Mouse (Mus musculus) heart, embryonic 12.5 days (tissue): ENCODE measurements around the gene Rapgef5. TPM values are rescaled to one million over a fixed set of nuclear protein-coding genes. Genes with fewer than 3 reads are reported as not detected.

Experiments used
- ATAC-seq: fragments of 200-750 bp; cut with Nextera tagmentation; 2 replicates; pipeline ENCODE4 v1.8.0; 2017; ENCODE audit warnings: moderate TSS enrichment, moderate library complexity; ENCODE audit not compliant: insufficient number of reproducible peaks, low FRiP score
- H3K27ac ChIP-seq: fragments of 300-500 bp; sonication (generic); 2 replicates; pipeline ENCODE4 v1.5.1; 2016; ENCODE audit warnings: mild to moderate bottlenecking, moderate library complexity; ENCODE audit not compliant: poor library complexity, severe bottlenecking
- H3K27me3 ChIP-seq: fragments of 300-500 bp; sonication (generic); replicated peaks from 2 replicates; pipeline ENCODE4 v1.6.1; 2016; ENCODE audit warnings: mild to moderate bottlenecking, moderate library complexity
- H3K36me3 ChIP-seq: fragments of 300-500 bp; sonication (generic); 2 replicates; pipeline ENCODE4 v1.6.1; 2016; ENCODE audit warnings: mild to moderate bottlenecking, moderate library complexity
- H3K4me1 ChIP-seq: fragments of 300-500 bp; sonication (generic); replicated peaks from 2 replicates; pipeline ENCODE4 v1.6.1; 2016; ENCODE audit warnings: mild to moderate bottlenecking
- H3K4me2 ChIP-seq: fragments of 300-500 bp; sonication (generic); 2 replicates; pipeline ENCODE4 v1.6.1; 2016; ENCODE audit warnings: mild to moderate bottlenecking, moderate library complexity
- H3K4me3 ChIP-seq: fragments of 300-500 bp; sonication (generic); 2 replicates; pipeline ENCODE4 v1.5.1; 2016; ENCODE audit warnings: mild to moderate bottlenecking
- H3K9ac ChIP-seq: fragments of 300-500 bp; sonication (generic); 2 replicates; pipeline ENCODE4 v1.6.1; 2016; ENCODE audit warnings: mild to moderate bottlenecking, moderate library complexity
- H3K9me3 ChIP-seq: fragments of 300-500 bp; sonication (generic); replicated peaks from 2 replicates; pipeline ENCODE4 v1.6.1; 2016; ENCODE audit warnings: mild to moderate bottlenecking, moderate library complexity
- WGBS: fragments of 180-500 bp; shearing (Covaris S2); methylation state at CpG from one replicate; pipeline ENCODE4 v1.1.7; 2016; 5-methylcytosine and 5-hydroxymethylcytosine counted together
- polyA plus RNA-seq: library from polyadenylated mRNA; unstranded; fragments of >200 nt; fragmentation: Nextera tagmentation; extraction: Ambion mirVana; gene quantifications from 2 replicates; pipeline ENCODE4 v1.2.1, GENCODE M21; 2016

Rapgef5 gene
- polyA plus RNA-seq, 1 experiment from 2014 or later = 22.7 TPM

DNA sequence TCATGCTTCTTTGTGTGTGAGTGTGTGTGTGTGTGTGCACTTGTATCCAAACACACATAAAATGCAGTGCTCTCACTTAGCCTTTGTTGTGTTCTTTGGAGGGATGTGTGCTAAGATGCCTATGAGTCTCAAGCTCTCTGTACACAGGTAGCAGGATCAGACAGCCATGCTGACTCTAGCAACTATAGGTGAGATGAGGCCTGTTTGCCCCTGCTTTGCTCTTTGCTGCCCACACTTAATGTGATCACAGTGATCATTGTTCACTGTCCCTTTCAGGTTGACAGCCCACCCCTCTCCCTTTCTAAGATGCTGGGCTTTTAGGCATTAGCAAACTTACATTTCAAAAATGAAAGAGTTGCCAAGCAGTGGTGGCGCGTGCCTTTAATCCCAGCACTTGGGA is 158.2 kb downstream of the Rapgef5 start:
- H3K36me3 ChIP-seq = no peaks in the 10 kb centered on the region
- 92% methylated on average over 2 of the region's 2 CpGs for WGBS
- ATAC-seq = no peak

DNA sequence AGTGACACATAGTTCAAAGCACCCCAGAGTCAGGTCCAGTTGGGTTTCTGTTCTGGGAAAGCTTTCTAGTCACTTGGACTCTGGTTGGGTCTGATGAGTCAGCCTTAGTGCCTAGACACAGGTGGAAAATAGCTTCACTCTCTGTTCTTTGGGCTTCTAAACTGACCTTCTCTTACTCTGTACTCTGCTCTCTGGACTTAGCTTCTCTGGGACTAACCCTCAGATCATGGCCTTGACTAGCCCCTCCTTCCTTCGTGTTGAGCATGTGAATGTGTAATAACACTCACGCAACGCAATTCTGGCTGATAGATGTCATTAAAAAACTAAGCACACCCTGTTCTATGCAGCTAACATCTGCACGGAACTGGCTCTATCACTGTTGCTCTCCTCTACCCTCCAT is 160.0 kb downstream of the Rapgef5 start:
- Histone ChIP-seq H3K4me1 (peaks cover 38% of the 10 kb centered on the region), H3K4me2 (no peak overlapping the region), H3K36me3 (no peaks in the 10 kb centered on the region), H3K27ac (no peak overlapping the region), H3K9me3 (no peaks in the 10 kb centered on the region), H3K4me3 (no peak overlapping the region), H3K27me3 (no peaks in the 10 kb centered on the region), H3K9ac (no peak overlapping the region)
- 82% methylated on average over 4 of the region's 4 CpGs for WGBS
- ATAC-seq = no peak

More for the DNA sequence above, 158.2 kb downstream of the Rapgef5 start:
- Histone ChIP-seq H3K9ac (no peak overlapping the region), H3K27me3 (no peaks in the 10 kb centered on the region), H3K4me2 (no peak overlapping the region), H3K9me3 (no peaks in the 10 kb centered on the region), H3K4me3 (no peak overlapping the region), H3K4me1 (peaks cover 28% of the 10 kb centered on the region), H3K27ac (no peak overlapping the region)

DNA sequence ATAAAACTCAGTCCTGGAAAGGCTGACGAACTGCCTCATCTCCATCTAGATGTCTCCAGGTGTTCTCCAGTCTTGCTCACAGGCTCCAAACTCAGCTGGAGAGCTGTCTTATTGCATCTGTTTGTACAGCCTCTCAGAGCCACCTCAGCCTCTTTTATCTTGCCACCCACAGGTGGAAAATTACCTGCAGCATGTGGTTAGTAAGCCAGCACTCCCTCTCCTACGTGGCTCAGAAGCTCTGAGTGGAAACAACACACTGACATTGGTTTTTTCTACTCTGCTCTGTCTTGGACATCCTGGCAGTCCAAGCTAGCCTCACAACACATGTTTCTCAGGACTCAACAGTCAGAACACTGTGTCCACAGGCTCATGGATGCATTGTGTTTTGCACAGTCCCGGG is 162.6 kb downstream of the Rapgef5 start:
- H3K4me3 ChIP-seq = no peak overlapping the region
- H3K36me3 ChIP-seq = no peaks in the 10 kb centered on the region
- H3K27me3 ChIP-seq = no peaks in the 10 kb centered on the region
- no peaks in the 10 kb centered on the region for H3K9me3 ChIP-seq
- no peak overlapping the region for H3K27ac ChIP-seq
- no peak for ATAC-seq
- no peak overlapping the region for H3K4me2 ChIP-seq
- 69% methylated on average over 3 of the region's 3 CpGs for WGBS
- peaks cover 38% of the 10 kb centered on the region for H3K4me1 ChIP-seq
- no peak overlapping the region for H3K9ac ChIP-seq

DNA sequence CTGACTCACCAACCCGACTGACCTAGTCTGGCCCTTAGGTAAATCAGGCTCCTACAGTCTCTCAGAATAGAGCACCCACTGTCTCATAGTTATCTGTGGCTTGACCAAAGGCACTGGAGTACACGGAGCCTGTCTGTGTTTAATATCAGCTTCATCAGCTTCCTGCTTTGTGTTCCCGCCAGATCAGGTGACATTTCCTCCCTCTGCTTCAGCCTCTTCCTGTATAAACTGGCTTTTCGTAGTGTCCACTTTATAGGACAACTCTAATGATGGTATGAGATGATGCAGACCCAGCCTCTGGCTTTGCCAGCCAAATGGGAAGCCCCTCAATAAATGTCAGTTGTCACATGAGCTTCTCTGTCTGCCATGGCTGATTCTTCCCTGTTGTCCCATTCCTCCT is 163.5 kb downstream of the Rapgef5 start:
- Histone ChIP-seq H3K27me3 (no peaks in the 10 kb centered on the region), H3K4me3 (no peak overlapping the region), H3K27ac (no peak overlapping the region), H3K9ac (no peak overlapping the region), H3K9me3 (no peaks in the 10 kb centered on the region), H3K36me3 (no peaks in the 10 kb centered on the region), H3K4me2 (no peak overlapping the region), H3K4me1 (peaks cover 38% of the 10 kb centered on the region)
- ATAC-seq = no peak; the same call in 1 of the 2 replicates
- WGBS = 40% methylated on average over 4 of the region's 4 CpGs

DNA sequence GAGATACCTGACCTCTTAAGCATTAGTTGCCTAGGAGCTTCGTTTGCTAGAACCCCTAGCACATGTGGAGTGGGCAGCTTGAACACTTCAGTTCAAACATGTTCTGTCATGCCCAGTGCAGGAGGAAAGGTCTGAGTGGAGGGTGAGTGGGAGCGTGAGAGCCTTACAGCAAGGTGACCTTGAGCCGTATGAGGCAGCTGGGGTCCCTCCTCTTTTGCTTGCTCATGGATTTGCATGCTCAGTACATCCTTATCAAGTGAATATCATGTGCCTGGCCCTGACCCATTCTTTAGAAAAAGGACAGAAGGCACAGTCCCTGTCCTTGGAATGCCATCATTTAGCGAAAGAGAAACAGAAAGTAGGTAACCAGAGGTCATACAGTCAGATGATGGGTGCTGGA is 165.0 kb downstream of the Rapgef5 start:
- Histone ChIP-seq H3K4me1 (peaks cover 32% of the 10 kb centered on the region), H3K9me3 (no peaks in the 10 kb centered on the region), H3K27ac (no peak overlapping the region), H3K4me3 (no peak overlapping the region), H3K27me3 (no peaks in the 10 kb centered on the region), H3K9ac (no peak overlapping the region), H3K36me3 (no peaks in the 10 kb centered on the region), H3K4me2 (no peak overlapping the region)
- 69% methylated on average over 4 of the region's 4 CpGs for WGBS
- ATAC-seq = no peak

DNA sequence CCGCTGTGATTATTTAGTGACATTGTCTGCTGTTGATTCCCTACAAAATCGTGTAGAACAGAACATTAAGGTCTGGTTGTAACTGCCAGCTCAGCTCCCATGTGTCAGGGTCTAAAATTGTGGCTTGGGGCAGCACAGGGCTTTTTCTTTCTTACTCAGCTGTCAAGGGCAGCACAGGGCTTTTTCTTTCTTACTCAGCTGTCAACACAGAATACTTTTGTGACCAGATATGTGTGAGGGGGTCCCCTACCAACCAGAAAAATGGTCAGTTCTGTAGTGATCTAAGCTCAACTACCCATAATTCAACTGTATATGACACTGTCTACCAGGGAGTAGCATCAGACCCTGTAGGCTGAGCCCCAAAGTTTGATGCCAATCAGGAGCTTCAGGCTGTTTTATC is 167.1 kb downstream of the Rapgef5 start:
- H3K9me3 ChIP-seq = no peaks in the 10 kb centered on the region
- H3K27me3 ChIP-seq = no peaks in the 10 kb centered on the region
- ATAC-seq = no peak
- H3K36me3 ChIP-seq = no peaks in the 10 kb centered on the region
- no peak overlapping the region for H3K4me3 ChIP-seq
- H3K4me1 ChIP-seq = peaks cover 28% of the 10 kb centered on the region
- 64% methylated on average over 2 of the region's 2 CpGs for WGBS
- H3K27ac ChIP-seq = no peak overlapping the region
- no peak overlapping the region for H3K4me2 ChIP-seq
- no peak overlapping the region for H3K9ac ChIP-seq

DNA sequence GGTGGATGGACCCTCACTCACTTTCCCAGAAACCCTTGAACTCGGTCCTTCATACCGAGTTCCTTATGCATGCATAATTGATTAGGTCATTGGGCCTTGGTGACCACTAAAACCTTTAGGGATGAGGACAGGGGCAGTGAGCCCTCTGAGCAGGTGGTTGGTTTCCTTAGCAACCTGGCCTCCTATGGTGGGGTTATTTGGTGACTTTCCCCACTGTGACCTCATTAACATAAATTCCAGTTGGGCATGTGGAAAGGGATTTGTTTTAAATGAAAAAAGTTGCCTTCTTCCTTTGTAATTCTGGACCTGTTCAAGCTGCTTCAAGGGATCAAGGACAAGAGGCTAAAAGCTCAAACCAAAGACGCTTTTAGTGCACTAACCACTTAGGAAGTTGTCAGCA is 167.7 kb downstream of the Rapgef5 start:
- ATAC-seq = no peak
- Histone ChIP-seq H3K4me3 (no peak overlapping the region), H3K27me3 (no peaks in the 10 kb centered on the region), H3K4me2 (no peak overlapping the region), H3K4me1 (peaks cover 32% of the 10 kb centered on the region), H3K9me3 (no peaks in the 10 kb centered on the region), H3K9ac (no peak overlapping the region), H3K27ac (no peak overlapping the region), H3K36me3 (no peaks in the 10 kb centered on the region)
- 51% methylated on average over 3 of the region's 3 CpGs for WGBS

DNA sequence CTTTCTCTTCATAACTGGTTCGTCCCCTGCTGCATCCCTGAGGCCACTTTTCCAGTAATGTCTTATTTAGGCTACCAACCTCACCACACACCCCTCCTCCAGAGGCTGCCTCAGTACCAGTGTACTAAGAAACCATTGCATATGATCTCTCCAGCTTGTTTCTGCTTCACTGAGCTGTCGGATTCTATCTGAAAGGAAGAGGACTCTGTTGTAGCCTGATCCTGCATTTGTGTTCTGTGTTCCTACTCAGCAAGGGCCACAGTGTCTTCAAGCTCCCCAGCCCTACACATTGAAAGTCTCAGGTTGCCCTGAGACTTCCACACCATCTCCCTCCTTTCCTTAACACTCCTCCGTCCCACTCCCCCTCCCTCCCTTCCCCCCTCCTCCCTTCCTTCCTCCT is 168.5 kb downstream of the Rapgef5 start:
- Histone ChIP-seq H3K9ac (no peak overlapping the region), H3K27ac (no peak overlapping the region), H3K4me2 (no peak overlapping the region), H3K4me1 (peaks cover 33% of the 10 kb centered on the region), H3K9me3 (no peaks in the 10 kb centered on the region), H3K27me3 (no peaks in the 10 kb centered on the region), H3K4me3 (no peak overlapping the region), H3K36me3 (no peaks in the 10 kb centered on the region)
- WGBS = 51% methylated on average over 3 of the region's 3 CpGs
- no peak for ATAC-seq

DNA sequence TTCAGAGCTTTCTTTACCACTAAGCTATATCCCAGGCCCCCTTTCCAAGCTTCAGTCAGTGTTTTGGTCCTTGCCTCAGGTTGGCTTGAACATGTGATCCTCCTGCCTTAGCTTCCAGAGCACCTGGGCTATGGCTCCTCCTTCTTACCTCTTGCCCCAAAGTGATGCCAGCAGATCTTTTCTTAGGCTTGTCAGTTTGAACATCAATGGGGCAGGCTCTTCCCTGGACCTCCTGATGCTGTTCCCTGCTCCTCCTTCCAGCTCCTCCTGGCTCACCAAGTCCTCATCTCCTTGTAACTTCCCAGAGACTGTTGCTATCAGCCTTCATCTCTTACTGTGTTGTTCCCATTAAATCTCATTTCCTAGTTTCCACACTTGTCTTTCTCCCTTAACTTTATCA is 169.1 kb downstream of the Rapgef5 start:
- Histone ChIP-seq H3K4me2 (no peak overlapping the region), H3K9me3 (no peaks in the 10 kb centered on the region), H3K4me1 (peaks cover 28% of the 10 kb centered on the region), H3K27me3 (no peaks in the 10 kb centered on the region), H3K36me3 (no peaks in the 10 kb centered on the region), H3K9ac (no peak overlapping the region), H3K27ac (no peak overlapping the region), H3K4me3 (no peak overlapping the region)
- ATAC-seq = no peak

DNA sequence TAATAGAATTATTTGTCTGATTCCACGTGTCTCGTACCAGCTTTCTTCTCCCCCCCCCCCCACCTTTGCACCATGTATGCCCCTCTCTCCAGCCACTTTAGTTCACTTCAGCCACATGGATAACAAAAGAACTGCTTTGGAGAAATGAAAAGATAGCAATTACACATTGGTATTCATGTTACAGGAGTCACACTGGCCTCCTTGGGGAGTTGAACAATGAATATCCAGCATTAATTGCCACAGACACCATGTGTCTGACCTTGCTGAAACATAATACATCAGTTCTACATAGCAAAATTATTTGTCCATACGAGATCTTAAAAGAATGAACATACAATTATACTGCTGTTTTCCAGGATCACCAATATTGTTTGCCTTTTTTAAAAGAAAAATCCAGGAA is 170.5 kb downstream of the Rapgef5 start:
- Histone ChIP-seq H3K27me3 (no peaks in the 10 kb centered on the region), H3K27ac (no peak overlapping the region), H3K4me1 (peaks cover 15% of the 10 kb centered on the region), H3K4me2 (no peak overlapping the region), H3K9me3 (no peaks in the 10 kb centered on the region), H3K36me3 (no peaks in the 10 kb centered on the region), H3K4me3 (no peak overlapping the region), H3K9ac (no peak overlapping the region)
- ATAC-seq = no peak
- WGBS = 75% methylated on average over 3 of the region's 3 CpGs

DNA sequence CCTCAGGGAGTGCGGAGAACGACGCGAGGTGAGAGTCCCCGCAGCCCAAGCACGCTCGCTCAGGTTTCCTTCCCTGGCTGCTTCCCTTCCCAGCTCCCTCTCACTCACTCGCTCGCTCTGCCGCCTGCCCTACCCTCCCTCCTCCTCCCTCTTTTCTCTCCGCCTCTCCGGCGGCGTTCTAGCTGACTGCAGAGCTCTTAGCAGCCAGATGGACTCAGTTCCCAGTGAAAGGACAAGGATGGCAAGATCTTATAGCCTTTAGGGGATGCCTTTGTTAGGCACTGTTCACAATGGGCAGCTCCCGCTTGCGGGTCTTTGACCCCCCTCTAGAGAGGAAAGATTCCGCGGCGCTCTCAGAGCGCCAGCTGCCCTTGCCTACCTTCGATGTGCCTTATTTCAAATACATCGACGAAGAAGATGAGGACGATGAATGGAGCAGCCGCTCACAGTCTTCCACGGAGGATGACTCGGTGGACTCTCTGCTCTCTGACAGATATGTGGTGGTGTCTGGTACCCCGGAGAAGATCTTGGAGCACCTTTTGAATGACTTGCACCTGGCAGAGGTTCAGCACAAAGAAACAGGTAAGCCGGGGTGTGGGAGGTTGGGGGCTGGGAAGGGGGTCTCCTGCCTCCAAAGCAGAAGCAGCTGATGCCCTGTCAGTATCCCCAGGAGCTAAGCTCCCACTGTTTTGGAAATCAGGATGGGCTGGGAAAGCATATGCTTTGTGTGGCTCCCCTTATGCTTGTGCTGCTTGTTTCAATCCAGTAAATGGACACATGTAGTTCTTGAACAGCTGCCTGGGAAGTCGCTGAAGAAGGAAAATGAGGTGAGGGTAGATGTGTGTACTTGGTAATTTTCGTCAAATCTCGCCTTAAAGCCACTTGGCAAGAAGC is 172.6 kb downstream of the Rapgef5 start:
- peak; percentile 61; the same call in 1 of the 2 replicates for ATAC-seq
- no peak overlapping the region for H3K27ac ChIP-seq
- H3K36me3 ChIP-seq = no peaks in the 10 kb centered on the region
- H3K27me3 ChIP-seq = no peaks in the 10 kb centered on the region
- WGBS = 15% methylated on average over 32 of the region's 32 CpGs
- H3K9ac ChIP-seq = peak overlapping the region; percentile 22
- H3K4me2 ChIP-seq = peak overlapping the region; percentile 79
- H3K9me3 ChIP-seq = no peaks in the 10 kb centered on the region
- peaks cover 14% of the 10 kb centered on the region for H3K4me1 ChIP-seq
- peak overlapping the region; percentile 51 for H3K4me3 ChIP-seq

DNA sequence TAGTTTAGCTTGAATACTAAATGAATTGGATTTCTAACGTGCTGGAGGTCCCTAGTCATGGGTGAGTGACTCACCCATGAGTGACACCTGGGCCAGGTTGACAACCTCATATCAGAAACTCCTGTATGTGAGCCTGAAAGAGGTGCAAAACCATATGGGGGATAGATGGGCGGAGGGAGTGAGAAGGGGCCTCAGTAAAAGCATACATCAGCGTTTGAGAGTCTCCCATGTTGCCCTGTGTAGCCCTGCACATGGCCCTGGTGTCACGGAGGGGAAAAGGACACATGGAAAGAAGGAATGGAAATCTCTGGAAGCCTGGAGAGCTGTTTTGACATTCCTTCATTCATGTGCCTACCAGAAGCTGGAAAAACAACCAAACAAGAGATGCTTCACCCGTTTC is 175.1 kb downstream of the Rapgef5 start:
- H3K4me1 ChIP-seq = peaks cover 14% of the 10 kb centered on the region
- no peak overlapping the region for H3K27ac ChIP-seq
- WGBS = 68% methylated on average over 5 of the region's 5 CpGs
- H3K36me3 ChIP-seq = no peaks in the 10 kb centered on the region
- ATAC-seq = no peak
- no peak overlapping the region for H3K4me3 ChIP-seq
- no peaks in the 10 kb centered on the region for H3K27me3 ChIP-seq
- no peak overlapping the region for H3K9ac ChIP-seq
- no peak overlapping the region for H3K4me2 ChIP-seq
- H3K9me3 ChIP-seq = no peaks in the 10 kb centered on the region
